Mouse (Mus musculus): ENCODE data around the gene Tut7. TPM values are rescaled to one million over a fixed set of nuclear protein-coding genes. Genes with fewer than 3 reads are reported as not detected.
A peak's percentile ranks its signal among the peaks of the same experiment; 100 is the strongest.

The Tut7 gene
- polyA plus RNA-seq, 1 experiment from 2014 or later = 52.9 TPM

DNA sequence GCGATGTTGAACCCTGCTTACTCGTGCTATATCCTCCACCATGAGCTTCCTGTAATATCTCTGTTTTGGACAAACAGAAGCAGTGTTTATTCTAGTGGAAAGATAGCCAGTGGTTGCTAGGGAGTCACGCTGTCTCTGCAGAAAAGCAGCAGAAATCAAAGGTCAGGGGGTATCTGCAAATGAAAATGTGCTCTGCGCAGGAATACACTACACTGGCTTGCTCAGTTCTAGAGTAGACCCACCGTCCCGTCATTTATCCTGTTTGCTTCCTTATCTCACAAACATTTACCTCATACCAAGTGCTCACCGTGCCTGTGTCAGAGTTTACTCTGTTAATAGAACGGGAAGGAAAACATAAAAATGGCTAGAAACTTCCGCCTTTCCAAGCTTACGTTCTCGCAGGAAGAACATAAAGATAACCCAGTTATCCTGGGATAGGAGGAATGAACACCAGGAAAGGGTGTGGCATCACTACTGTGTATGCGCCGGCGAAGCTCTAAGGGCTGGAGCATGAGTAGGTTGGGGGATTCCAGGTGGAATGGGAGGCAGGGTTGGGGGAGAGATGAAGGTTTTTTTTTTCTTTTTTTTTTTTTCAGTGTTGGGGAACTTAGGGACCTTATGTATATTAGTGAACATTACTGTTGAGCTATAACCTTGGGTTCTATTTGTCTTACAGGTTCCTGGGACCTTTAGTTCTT is 13.3 kb upstream of the Tut7 start:
- no peak overlapping the region for H3K9ac ChIP-seq (ENCODE audit: low read length)
- no peaks in the 10 kb centered on the region for H3K27me3 ChIP-seq (ENCODE audit: control insufficient read depth, insufficient read depth, low read length)
- 35% methylated on average over 14 of the region's 14 CpGs for WGBS
- H3K4me2 ChIP-seq (ENCODE audit: low read depth, low read length) = 0 out of 2 replicates have a peak overlapping the region, but pooled peaks have one; percentile 3
- no peaks in the 10 kb centered on the region; the same call in 1 of the 2 replicates for H3K36me3 ChIP-seq (ENCODE audit: control insufficient read depth, insufficient read depth, low read length)
- peak; percentile 26; the same call in 1 of the 2 replicates for ATAC-seq (ENCODE audit: insufficient read depth, low FRiP score)
- H3K27ac ChIP-seq (ENCODE audit: low read length) = peak overlapping the region; percentile 88
- no peaks in the 10 kb centered on the region for H3K9me3 ChIP-seq (replicated peaks; ENCODE audit: control insufficient read depth, low read length)
- no peak overlapping the region for H3K4me3 ChIP-seq (replicated peaks; ENCODE audit: low read length)
- H3K4me1 ChIP-seq (ENCODE audit: control insufficient read depth, insufficient read depth, low read length) = peaks cover 15% of the 10 kb centered on the region

DNA sequence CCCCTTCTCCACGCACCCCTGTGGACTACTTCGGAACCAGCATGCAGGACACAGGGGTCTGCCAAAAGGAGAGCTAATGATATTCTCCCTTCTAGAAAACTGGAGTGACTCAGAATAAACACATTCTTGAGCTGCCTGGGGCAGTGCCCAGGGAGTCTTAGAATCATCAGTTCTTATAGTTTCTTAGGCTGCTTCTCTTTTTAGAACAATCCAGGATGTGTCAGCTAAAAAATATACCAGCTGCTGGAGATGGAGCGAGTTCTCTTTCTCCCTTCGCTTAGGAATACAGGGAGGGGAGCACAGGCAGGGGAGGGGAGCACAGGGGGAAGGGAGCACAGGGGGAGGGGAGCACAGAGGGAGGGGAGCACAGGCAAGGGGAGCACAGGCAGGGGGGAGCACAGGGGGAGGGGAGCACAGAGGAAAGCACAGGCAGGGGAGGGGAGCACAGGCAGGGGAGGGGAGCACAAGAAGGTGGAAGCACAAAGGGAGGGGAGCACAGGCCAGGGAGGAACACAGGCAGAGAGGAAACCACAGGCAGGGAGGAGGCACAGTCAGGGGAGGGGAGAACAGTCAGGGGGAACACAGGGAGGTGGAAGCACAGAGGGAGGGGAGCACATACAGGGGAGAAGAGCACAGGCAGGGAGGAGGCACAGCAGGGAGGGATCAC is 12.0 kb upstream of the Tut7 start:
- Histone ChIP-seq H3K9me3 (replicated peaks; ENCODE audit: control insufficient read depth, low read length) (no peaks in the 10 kb centered on the region), H3K9ac (ENCODE audit: low read length) (no peak overlapping the region; the same call in 1 of the 2 replicates), H3K4me2 (ENCODE audit: low read depth, low read length) (no peak overlapping the region; the same call in 1 of the 2 replicates), H3K4me3 (replicated peaks; ENCODE audit: low read length) (no peak overlapping the region), H3K4me1 (ENCODE audit: control insufficient read depth, insufficient read depth, low read length) (peaks cover 15% of the 10 kb centered on the region), H3K27ac (ENCODE audit: low read length) (peak overlapping the region; percentile 88), H3K36me3 (ENCODE audit: control insufficient read depth, insufficient read depth, low read length) (no peaks in the 10 kb centered on the region; the same call in 1 of the 2 replicates), H3K27me3 (ENCODE audit: control insufficient read depth, insufficient read depth, low read length) (no peaks in the 10 kb centered on the region)
- 32% methylated on average over 4 of the region's 4 CpGs for WGBS
- ATAC-seq (ENCODE audit: insufficient read depth, low FRiP score) = peak; percentile 74

DNA sequence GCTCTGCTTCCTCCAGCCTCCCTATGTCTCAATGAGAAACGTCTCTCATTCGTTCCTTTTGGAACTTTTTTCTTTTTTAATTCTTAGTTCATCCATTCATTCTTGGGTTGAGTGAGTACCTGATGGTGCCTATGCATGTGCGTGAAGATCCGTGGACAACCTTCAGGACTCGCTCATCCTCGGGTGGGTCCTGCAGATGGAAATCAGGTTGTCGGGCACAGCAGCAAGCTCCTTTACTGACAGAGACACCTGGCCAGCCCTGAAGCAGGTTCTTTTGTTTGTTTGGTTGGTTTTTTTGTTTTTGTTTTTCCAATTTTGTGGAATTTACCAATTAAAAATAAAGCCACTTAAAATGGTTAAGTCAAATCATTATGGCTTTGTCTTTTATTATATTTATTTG is 9.9 kb upstream of the Tut7 start:
- no peak overlapping the region for H3K4me2 ChIP-seq (ENCODE audit: low read depth, low read length)
- no peaks in the 10 kb centered on the region for H3K27me3 ChIP-seq (ENCODE audit: control insufficient read depth, insufficient read depth, low read length)
- H3K9me3 ChIP-seq (replicated peaks; ENCODE audit: control insufficient read depth, low read length) = no peaks in the 10 kb centered on the region
- 84% methylated on average over 7 of the region's 7 CpGs for WGBS
- H3K4me3 ChIP-seq (replicated peaks; ENCODE audit: low read length) = no peak overlapping the region
- ATAC-seq (ENCODE audit: insufficient read depth, low FRiP score) = no peak
- no peak overlapping the region for H3K27ac ChIP-seq (ENCODE audit: low read length)
- no peak overlapping the region for H3K9ac ChIP-seq (ENCODE audit: low read length)
- H3K36me3 ChIP-seq (ENCODE audit: control insufficient read depth, insufficient read depth, low read length) = no peaks in the 10 kb centered on the region; the same call in 1 of the 2 replicates
- H3K4me1 ChIP-seq (ENCODE audit: control insufficient read depth, insufficient read depth, low read length) = peaks cover 15% of the 10 kb centered on the region

DNA sequence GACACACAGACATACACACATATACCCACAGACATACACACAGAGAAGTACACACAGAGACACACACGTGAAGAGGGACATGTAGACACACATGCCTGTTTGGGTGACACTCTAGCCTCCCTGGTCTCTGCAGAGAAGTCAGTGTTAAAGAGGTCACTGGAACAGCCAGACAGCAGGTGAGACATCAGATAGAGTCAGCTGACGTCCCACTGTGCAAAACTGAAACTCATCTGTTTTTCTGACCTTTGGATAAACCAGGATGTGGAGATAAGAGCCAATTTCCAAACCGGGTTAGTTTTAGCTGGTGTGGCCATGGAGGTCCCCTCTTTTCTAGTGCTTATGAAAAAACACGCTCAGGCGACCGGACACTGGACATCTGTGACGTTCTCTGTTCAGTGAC is 9.5 kb upstream of the Tut7 start:
- no peak overlapping the region for H3K4me2 ChIP-seq (ENCODE audit: low read depth, low read length)
- H3K4me1 ChIP-seq (ENCODE audit: control insufficient read depth, insufficient read depth, low read length) = peaks cover 15% of the 10 kb centered on the region
- no peak overlapping the region for H3K9ac ChIP-seq (ENCODE audit: low read length)
- H3K9me3 ChIP-seq (replicated peaks; ENCODE audit: control insufficient read depth, low read length) = no peaks in the 10 kb centered on the region
- WGBS = 62% methylated on average over 7 of the region's 7 CpGs
- no peaks in the 10 kb centered on the region; the same call in 1 of the 2 replicates for H3K36me3 ChIP-seq (ENCODE audit: control insufficient read depth, insufficient read depth, low read length)
- no peaks in the 10 kb centered on the region for H3K27me3 ChIP-seq (ENCODE audit: control insufficient read depth, insufficient read depth, low read length)
- H3K27ac ChIP-seq (ENCODE audit: low read length) = no peak overlapping the region
- H3K4me3 ChIP-seq (replicated peaks; ENCODE audit: low read length) = no peak overlapping the region
- no peak for ATAC-seq (ENCODE audit: insufficient read depth, low FRiP score)

DNA sequence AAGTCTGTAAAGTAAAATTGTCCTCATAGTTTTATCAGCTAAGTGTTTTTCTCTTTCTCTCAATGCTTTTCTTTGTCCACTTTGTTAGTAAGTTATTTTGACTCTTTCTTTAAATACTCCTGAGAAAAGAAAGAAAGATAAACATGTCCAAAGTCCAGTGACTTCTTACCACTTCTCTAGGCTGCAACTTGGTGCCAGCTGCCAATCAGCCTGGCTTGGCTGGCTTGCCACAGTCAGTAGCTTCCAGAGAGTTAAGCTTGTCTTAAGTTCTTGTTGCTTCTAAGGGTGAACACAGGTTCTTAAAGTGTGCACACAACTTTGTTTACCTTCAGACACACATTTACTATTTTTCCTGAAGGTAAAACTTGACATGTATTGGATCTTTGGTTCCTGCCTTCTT is 3.0 kb upstream of the Tut7 start:
- H3K4me3 ChIP-seq (replicated peaks; ENCODE audit: low read length) = no peak overlapping the region
- H3K36me3 ChIP-seq (ENCODE audit: control insufficient read depth, insufficient read depth, low read length) = no peaks in the 10 kb centered on the region
- H3K9me3 ChIP-seq (replicated peaks; ENCODE audit: control insufficient read depth, low read length) = no peaks in the 10 kb centered on the region
- H3K4me1 ChIP-seq (ENCODE audit: control insufficient read depth, insufficient read depth, low read length) = peaks cover 9% of the 10 kb centered on the region
- H3K27me3 ChIP-seq (ENCODE audit: control insufficient read depth, insufficient read depth, low read length) = no peaks in the 10 kb centered on the region
- no peak for ATAC-seq (ENCODE audit: insufficient read depth, low FRiP score)
- no peak overlapping the region for H3K27ac ChIP-seq (ENCODE audit: low read length)
- H3K4me2 ChIP-seq (ENCODE audit: low read depth, low read length) = no peak overlapping the region
- no peak overlapping the region for H3K9ac ChIP-seq (ENCODE audit: low read length)

DNA sequence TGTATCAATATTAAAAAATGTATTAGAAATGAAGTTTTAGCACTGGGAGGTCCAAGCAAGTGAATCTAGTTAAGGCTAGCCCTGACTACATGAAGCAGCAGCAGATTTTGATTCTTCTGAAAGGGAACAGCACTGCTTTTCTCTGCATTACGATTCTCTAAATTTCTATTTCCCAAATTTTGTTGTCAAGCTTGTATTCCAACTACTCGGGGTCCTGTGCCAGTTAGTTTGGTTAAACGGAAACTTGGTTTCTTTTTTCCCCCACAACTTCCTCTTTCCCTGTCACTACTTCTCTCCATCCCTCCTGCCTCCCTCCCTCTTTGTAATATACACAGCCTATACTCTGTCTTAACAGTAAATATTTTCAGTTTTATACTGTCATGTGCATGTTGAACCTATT is 2.1 kb downstream of the Tut7 start:
- peak overlapping the region; percentile 63 for H3K4me2 ChIP-seq (ENCODE audit: low read depth, low read length)
- WGBS = 64% methylated on average over 3 of the region's 3 CpGs
- no peaks in the 10 kb centered on the region for H3K36me3 ChIP-seq (ENCODE audit: control insufficient read depth, insufficient read depth, low read length)
- H3K4me1 ChIP-seq (ENCODE audit: control insufficient read depth, insufficient read depth, low read length) = peaks cover 24% of the 10 kb centered on the region
- no peak for ATAC-seq (ENCODE audit: insufficient read depth, low FRiP score)
- H3K27me3 ChIP-seq (ENCODE audit: control insufficient read depth, insufficient read depth, low read length) = no peaks in the 10 kb centered on the region
- peak overlapping the region; percentile 27; the same call in 1 of the 2 replicates for H3K4me3 ChIP-seq (replicated peaks; ENCODE audit: low read length)
- no peak overlapping the region for H3K9ac ChIP-seq (ENCODE audit: low read length)
- no peak overlapping the region for H3K27ac ChIP-seq (ENCODE audit: low read length)
- no peaks in the 10 kb centered on the region for H3K9me3 ChIP-seq (replicated peaks; ENCODE audit: control insufficient read depth, low read length)

DNA sequence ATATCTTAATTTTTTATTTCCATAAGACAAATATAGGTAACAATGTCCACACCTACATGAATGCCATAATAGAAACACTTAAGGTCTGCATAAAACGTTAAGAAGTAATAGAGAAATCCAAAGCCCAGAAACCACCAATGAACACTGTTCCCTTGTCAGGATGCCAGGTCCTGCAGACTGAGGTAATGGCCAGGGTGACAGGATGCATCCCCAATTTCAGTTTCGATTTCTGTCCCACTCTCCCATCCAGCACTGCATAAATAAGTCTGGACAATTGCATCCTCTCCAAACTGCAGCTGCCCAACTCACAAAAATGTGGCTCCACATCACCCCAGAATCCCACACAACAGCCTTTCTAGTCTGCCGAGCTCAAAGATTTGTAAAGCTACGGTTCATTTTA is 2.8 kb downstream of the Tut7 start:
- peaks cover 24% of the 10 kb centered on the region for H3K4me1 ChIP-seq (ENCODE audit: control insufficient read depth, insufficient read depth, low read length)
- 59% methylated on average over 4 of the region's 4 CpGs for WGBS
- peak overlapping the region; percentile 63 for H3K4me2 ChIP-seq (ENCODE audit: low read depth, low read length)
- H3K9me3 ChIP-seq (replicated peaks; ENCODE audit: control insufficient read depth, low read length) = no peaks in the 10 kb centered on the region
- no peak overlapping the region for H3K27ac ChIP-seq (ENCODE audit: low read length)
- peak overlapping the region; percentile 27 for H3K4me3 ChIP-seq (replicated peaks; ENCODE audit: low read length)
- H3K36me3 ChIP-seq (ENCODE audit: control insufficient read depth, insufficient read depth, low read length) = peaks cover 2% of the 10 kb centered on the region; the same call in 1 of the 2 replicates
- no peak for ATAC-seq (ENCODE audit: insufficient read depth, low FRiP score)
- no peaks in the 10 kb centered on the region for H3K27me3 ChIP-seq (ENCODE audit: control insufficient read depth, insufficient read depth, low read length)
- no peak overlapping the region for H3K9ac ChIP-seq (ENCODE audit: low read length)

DNA sequence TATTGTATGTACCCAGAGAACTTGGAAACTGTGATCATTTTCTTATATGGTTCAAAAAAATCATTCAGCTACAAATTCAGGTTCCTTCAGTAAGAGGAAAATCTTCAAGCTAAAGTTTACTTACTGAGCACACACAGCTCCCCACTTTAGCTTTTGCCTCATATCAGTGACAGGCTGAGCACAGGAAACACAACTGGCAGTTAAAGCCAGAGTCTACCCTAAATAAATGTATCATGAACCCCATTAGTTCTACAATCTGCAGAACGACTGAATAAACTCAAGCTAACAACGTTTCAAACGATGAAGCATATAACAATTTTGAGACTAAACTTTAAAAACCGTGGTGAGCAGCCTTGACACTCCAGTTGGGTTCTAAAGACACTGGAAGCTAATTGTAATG is 5.6 kb downstream of the Tut7 start:
- Histone ChIP-seq H3K27ac (ENCODE audit: low read length) (no peak overlapping the region), H3K4me1 (ENCODE audit: control insufficient read depth, insufficient read depth, low read length) (peaks cover 24% of the 10 kb centered on the region), H3K4me2 (ENCODE audit: low read depth, low read length) (no peak overlapping the region), H3K4me3 (replicated peaks; ENCODE audit: low read length) (no peak overlapping the region), H3K36me3 (ENCODE audit: control insufficient read depth, insufficient read depth, low read length) (peaks cover 7% of the 10 kb centered on the region), H3K27me3 (ENCODE audit: control insufficient read depth, insufficient read depth, low read length) (no peaks in the 10 kb centered on the region), H3K9me3 (replicated peaks; ENCODE audit: control insufficient read depth, low read length) (no peaks in the 10 kb centered on the region), H3K9ac (ENCODE audit: low read length) (no peak overlapping the region)
- no peak for ATAC-seq (ENCODE audit: insufficient read depth, low FRiP score)
- 80% methylated on average over 4 of the region's 4 CpGs for WGBS

DNA sequence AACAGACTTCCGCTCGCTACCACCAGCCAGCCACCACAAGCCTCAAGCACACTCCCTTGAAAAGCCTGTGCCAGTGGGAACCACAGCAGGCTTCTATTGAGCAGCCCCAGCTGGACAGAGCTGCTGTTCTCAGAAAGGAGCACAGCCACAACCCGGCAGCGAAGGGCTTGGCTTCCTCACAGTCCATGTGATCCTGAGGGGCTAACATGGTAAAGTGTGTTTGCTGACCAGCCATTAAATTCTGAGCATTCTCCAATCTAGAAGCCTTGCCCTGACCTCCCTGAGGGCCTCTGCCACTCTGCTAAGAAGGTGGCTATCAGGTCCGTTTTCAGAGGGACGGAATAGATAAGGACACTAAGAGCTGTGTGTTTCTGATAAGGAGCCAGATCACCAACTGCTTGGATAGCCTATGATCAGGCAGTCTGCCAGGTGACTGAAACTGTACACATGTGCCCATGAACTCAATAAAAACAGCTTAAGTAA is 8.8 kb downstream of the Tut7 start:
- Histone ChIP-seq H3K27ac (ENCODE audit: low read length) (peak overlapping the region; percentile 5; the same call in 1 of the 2 replicates), H3K4me3 (replicated peaks; ENCODE audit: low read length) (no peak overlapping the region), H3K4me2 (ENCODE audit: low read depth, low read length) (no peak overlapping the region), H3K4me1 (ENCODE audit: control insufficient read depth, insufficient read depth, low read length) (0 out of 2 replicates have a peak, but pooled peaks cover 3% of the 10 kb centered on the region), H3K9me3 (replicated peaks; ENCODE audit: control insufficient read depth, low read length) (no peaks in the 10 kb centered on the region), H3K9ac (ENCODE audit: low read length) (no peak overlapping the region), H3K36me3 (ENCODE audit: control insufficient read depth, insufficient read depth, low read length) (peaks cover 25% of the 10 kb centered on the region), H3K27me3 (ENCODE audit: control insufficient read depth, insufficient read depth, low read length) (no peaks in the 10 kb centered on the region)
- 71% methylated on average over 6 of the region's 6 CpGs for WGBS
- ATAC-seq (ENCODE audit: insufficient read depth, low FRiP score) = peak; percentile 80

Data from stomach, embryonic 16.5 days (tissue).